Mouse (Mus musculus) retina, postnatal 7 days (tissue): ENCODE measurements at regions not wholly inside any gene's neighbourhood (a gene's known extent, or its start where the extent isn't known, plus 50 kb on each side); places are given as distances from the start of the nearest gene placed in this dataset.

Source experiments
- DNase-seq: peaks from one replicate; pipeline ENCODE4 v3.0.0-alpha.2; 2012; ENCODE audit warnings: low read depth, low spot score

DNA sequence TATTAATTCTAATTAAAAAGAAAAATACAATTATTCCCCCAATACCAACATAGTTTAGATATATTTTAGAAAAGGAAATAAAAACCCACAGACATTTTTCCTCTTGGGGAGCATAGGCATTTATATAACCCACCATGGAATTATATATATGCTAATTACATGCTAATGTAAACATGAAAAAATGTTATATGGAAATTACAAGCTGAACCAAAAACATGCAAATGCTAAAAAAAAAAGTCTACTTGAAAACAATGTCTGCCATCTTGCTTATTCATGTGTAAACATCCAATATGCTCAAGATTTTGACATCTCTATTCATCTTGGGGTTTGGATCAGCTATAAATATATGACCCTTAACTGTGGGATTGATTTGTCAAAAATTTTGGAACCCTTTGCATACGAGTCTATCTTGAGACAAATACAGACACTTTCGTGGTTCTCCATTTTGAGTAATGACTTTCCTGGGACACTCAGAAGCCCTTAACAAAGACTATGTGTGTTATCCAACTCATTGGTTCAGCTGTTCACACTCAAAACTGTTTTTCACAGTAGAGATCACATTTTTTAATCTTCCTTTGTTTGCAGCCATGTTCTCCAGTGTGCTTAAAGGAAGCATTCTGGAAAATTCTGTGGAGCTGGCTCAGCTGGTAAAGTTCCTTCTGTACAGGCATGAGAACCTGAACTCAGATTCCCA, 208.0 kb downstream of the Gm11361 start:
- no peak for DNase-seq

DNA sequence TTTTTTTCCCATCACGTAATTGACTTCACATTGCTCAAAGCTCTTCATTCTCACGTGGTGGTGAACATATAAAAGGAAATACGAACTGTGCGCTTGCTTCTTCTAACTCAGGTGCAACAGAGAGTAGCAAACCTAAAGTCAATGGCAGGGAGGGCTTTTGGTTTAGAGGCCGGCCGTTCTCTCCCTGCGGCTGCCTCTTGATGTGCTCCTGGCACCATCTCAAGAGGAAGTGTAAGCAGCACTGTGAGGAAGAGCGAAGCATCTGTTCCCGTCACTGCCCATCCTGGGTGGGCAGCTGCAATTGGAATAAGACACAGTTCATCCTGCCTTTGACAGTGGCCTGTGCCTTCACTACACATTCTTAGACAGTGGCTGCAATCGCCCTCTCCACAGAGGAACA, 204.0 kb downstream of the Gm11361 start:
- DNase-seq, result no peak

DNA sequence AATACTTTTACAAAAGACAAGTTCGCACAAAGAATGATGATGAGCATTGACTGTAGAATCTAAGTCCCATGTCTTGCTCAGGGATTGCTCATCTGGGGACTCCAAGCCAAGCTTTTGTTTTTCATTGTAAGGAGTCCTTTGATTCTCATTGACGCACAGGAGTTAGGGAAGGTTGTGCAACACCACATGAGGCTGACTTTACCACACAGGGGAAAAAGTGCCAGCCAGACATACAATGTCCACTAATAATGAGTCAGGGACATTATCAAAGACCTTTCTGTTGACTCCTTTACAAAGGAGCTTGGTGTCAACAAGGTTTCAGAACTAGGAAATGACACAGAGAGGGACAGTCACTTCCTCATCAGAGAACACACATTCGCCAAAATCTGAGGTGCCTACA, 200.1 kb downstream of the Gm11361 start:
- DNase-seq, result no peak

DNA sequence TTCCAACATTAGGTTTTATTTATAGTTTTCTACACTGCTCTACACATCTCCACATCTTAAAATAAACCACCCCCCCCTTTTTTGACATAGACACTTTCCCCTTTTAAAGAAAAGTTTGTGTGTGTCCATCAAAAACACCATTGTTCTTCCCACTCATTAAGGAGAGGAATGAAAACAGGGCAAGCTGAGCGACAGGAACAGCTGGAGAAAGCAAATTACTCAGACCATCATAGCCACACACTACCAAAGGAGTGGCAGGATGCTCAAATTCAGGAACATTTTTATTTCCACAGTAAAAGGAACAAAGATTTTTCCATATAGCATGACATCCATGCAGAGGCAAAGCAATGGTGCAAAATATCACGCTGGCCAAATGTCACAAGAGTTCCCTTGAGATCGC, 198.6 kb downstream of the Gm11361 start:
- DNase-seq, result no peak

DNA sequence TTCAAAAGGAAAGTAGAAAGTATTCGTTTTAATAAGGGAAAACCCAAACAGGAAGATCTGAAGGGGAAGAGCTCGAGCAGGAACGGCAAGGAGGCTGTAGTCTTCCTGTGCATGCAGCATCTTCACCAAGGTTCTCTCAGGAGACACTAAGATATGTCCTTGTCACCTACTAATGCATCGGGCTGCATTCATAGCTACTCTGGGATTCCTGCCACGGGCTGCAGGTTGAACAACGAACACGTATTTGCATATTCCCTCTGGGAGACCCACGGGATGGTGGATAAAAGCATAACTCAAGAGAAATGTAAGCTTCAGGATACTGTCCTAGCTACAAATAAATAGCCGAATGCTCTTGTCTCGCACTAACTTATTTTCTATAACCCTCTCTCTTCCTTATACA, 197.7 kb downstream of the Gm11361 start:
- no peak for DNase-seq

DNA sequence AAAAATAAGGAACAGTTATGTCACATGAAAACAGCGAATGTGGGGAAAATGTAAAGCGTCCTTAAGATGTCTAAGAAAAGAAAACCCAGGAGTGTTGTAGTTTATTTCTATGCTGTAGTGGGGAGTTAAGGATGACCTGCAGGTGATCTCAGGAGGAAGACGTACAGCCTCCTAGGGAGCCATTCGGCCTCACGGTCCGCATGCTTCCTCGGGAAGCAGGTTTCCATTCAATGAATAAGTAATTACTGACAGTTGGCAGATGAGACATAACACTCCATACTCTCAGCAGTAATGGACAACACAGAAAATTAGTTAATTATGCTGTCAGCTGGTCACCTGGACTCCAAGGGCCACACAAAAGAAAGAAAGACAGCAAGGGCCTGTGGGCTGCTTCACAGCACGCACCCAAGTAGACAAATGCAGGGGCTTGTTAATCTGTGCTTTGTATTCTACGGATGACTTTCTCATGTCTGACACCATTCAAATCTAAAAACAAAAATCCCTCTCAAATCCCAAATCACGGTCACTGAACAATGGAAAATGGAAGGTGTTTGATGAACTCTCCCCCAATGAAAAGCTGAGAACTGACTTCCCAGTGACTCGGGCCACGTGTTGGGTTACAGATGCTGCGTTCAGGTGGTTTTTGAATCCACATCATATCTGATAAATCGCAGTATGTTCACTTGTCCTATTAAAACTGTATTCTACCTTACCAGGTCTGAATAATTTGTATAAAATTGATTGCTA, 193.5 kb downstream of the Gm11361 start:
- no peak for DNase-seq

DNA sequence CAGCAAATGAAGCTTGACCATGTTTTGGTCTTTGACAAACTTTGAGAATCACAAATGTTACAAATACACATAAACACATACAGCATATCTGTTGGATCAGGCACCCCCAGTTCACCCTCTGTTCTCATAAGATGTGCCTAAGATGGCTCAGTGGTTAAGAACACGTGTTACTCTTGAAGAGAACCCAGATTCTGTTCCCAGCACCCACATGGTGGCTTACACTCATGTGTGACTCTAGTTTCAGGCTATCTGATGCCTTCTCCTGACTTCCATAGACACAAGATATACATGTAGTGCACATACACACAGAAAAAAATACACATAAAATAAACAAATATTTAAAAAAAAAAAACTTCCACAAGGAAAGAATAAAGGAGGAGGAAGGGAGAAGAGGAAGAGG, 191.7 kb downstream of the Gm11361 start:
- DNase-seq, result no peak

DNA sequence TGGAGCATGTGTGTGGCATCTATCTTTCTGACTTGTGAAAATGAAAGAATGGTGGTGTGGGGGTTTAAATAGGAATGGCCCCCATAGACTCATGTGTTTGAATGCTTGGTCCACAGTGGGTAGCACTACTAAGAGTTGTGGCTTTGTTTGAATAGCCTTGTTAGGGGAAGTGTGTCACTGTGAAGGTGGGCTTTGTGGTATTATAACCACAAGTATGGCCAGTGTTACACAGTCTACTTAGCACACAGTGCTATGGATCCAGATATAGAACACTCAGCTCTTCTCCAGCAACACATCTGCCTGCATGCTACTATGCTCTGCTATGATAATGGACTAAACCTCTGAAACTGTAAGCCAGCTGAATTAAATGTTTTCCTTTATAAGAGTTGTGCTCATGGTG, 184.9 kb downstream of the Gm11361 start:
- DNase-seq, result no peak

DNA sequence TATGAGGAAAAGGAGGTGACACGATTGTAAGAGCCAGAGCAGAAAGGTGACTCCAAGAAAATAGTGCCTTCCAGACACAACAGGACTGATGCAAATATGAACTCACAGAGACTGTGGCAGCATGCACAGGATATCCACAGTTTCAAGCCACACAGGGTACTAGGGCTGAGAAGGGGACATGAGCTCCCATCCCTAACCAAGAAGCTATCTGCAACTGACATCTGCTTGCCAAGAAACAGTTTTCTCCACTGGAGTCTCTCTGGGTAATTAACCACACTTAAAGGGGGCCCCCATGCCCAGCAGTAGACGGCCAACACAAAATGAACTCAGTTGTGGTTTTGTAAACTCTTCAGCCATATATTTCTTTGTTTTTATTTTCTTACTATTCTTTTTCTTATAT, 176.1 kb downstream of the Gm11361 start:
- no peak for DNase-seq

DNA sequence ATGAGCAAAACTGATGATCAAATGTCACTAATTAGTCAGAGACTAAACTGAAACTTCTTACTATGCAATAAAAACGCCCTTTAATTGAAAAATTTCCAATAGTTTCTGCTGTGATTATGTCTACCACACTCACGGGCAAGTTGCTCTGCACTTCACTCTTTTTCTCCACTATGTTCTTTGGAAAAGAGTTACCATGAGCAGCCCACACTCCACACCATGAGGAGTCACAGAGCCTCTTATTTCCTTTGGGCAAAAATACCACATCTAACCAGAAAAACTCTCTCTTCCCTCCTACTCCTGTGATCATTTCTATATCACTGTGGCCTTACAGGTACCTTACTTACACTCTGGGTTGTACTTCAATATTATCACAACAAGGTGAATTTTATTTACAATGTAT, 174.7 kb downstream of the Gm11361 start:
- no peak for DNase-seq

DNA sequence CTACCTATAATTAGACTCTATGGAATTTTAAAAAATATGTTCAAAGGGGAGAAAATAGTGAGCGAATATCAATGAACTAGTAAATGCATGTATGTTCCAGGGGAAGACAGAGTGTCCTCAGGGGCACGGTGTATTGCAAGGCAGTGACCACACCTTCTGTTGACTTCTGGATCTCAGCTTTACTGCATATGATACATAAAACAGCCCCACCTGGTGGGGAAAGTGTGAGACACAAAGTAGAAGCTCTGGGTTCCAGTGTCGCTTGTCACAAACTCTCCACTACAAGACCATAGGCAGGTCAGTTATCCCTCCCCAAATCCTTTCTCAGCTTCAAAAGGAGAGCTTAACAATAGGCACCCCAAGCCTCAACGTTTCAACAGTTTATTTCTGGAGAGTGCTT, 168.8 kb downstream of the Gm11361 start:
- no peak for DNase-seq

DNA sequence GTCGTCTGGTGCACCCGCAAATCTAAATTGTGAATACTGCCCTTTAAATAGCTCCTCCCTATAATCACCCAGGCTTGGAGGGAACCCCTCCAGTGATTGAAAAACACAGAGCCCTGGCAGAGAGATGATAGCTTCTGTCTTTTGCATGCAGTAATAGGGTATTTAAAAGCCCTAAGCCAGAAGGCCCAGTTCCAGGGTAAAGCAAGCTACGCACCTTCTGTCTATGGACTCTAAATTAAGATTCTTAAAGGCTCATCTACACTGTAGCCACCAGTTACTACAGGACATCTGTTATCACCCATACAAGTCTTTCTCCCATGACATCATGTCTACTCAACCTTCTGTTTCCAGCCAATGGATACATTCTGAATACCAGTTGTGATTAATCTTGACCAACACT, 167.8 kb downstream of the Gm11361 start:
- DNase-seq, result no peak

DNA sequence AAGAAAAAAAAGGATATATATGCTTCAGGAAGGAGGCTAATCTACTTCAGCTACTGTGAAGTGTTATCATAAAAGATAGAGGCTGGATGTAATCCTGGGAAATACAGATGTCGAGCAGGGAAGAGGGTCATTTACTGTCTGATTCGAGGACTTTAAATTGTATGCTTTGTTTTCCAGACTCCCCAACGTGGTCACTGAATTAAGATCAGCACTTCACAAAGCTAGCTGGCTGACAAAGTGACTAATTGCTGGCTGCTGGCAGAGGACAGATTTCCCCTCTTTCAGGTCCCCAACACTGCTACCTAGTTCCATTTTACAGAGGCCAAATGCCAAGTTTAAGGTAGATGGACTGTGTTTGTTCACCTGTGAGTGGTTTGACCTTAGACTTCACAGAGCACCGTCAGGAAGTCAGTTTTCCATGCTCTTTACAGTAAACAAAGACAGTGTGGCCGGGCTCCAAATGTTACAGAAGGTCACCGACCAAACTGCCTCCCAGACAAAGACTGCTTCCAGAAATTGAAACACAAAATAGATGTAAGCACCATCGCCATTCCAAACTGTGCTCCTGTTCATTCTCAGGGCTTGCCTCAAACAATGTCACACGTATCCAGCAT, 167.2 kb downstream of the Gm11361 start:
- DNase-seq, result no peak

DNA sequence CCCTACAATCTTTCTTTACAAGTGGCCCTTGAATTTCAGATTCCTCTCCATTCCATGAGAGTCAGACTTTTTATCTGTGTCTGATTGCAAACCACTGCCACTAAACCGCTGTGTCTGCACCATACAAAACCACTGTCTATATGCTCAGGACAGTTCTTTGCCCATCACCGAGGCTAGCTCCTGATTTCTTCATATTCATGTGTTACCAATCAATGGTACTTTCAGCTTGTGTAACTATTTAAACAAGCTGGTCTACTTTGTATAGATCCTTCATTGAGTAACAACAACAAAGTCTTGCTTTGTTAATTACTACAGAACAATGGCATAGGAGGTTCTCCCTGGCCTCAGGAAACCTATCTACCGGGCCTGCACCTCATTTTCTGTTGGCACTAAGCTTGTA, 164.0 kb downstream of the Gm11361 start:
- DNase-seq, result no peak

DNA sequence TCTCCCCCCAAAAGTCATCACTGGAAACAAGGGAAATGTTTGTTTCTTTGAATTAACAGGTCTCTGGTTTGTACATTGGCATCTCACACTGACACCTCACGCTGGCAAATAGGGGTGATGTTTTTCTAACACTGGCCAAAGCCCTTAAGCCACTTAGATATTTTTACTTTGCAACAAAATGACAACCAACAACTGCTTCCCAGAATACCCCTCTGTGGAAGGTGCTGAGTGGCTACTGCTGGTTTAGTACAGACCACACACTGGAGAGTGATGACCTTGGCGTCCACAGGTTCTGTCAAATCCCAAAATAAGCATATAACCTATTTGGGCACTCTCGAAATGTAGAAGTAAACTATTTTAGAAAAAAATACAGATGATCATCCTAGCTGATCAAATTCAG, 163.3 kb downstream of the Gm11361 start:
- no peak for DNase-seq

DNA sequence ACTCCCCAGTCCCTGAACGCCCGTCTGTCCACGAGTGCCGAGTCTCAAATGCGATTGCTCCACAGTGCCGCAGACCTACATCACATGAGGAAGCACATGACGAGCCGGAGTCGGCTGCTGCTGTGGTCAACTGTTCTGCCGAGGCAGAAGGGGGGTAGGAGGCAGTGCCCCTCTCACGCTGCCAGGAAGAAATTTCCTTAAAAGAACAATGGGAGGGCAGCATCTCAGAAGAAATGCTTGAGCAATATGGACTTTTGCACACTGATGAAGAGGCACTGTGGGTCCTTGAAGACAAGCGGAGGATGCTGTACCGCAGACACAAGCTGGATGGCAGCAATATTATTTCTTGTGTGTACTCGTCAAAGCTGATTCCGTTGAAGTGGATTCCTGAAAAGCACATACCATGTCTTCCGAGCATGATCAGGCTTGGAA, 162.6 kb downstream of the Gm11361 start:
- DNase-seq, result peak; percentile 31

DNA sequence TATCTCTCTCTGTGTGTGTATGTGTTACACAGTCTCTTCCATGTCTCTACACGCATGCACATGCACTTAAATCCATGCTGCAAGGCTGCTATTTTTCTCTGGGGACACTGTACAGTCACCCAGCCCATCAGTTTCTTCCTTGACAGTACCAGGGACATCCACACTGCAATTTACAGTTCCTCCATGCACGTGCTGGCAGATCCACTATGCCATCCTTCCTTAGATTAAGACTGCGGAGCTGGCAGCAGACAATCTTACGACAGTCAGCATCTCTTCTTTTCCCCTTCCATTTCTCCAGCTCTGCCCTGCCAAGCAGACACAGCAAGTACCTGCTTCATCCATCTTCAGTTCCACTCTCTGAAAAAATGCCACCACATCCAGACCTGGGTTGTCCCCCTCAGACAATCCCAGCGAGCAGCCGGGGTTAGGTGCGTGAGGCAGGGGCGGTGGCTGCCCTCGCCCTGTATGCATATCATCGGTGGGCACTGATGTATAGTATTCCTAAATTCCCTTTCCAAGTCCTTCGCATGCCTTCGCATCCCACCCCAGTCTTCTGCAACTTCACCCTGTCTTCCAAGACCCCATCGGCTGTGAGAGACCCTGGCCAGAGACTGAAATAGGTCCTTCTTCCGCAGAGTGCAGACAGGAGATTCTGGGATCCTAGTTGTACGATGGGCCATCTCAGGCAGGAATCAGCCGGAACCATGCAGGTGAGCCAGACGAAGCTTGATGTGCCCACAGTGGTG, 161.8 kb downstream of the Gm11361 start:
- DNase-seq, result no peak

DNA sequence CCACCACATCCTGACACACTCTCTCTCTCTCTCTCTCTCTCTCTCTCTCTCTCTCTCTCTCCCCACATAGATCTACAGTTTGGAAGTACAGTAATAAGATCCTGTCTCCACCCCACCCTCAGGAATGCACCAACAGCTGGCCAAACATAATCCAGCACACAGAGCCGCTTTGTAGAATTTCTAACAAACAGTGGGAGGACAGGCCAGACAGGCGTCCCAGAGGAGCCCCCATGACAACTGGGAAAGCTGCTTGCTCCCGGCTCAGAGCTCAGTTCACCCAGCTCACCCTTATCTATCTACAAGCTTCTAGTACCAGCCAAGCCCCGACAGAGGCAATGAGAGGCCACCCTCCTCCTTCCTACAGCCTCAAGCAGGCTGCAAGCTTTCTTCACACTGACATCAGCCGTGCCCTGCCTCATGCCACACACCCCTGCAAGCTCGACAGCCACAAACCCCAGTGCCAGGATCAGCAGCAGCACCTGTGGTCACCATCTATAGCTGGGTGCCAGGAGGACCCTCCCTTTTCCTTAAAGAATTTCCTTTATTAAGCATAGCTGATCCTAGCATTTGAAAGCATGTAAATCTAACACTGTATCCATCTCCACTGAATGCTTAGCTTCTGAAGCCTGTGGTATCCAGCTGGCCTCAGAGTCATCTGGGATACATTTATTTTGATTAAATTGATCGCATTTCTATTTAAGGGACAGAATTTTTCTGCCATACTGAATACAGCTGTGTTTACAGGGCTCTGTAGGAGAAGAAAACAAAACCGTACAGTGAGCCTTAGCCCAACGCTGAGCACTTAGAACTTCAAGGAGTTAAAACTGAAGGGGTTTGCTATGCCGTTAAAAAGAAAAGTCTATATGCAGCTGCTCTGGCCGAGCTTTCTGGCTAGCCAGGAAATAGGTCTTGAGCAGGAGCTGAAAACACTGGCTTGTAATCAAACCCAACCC, 160.9 kb downstream of the Gm11361 start:
- peak; percentile 39 for DNase-seq

DNA sequence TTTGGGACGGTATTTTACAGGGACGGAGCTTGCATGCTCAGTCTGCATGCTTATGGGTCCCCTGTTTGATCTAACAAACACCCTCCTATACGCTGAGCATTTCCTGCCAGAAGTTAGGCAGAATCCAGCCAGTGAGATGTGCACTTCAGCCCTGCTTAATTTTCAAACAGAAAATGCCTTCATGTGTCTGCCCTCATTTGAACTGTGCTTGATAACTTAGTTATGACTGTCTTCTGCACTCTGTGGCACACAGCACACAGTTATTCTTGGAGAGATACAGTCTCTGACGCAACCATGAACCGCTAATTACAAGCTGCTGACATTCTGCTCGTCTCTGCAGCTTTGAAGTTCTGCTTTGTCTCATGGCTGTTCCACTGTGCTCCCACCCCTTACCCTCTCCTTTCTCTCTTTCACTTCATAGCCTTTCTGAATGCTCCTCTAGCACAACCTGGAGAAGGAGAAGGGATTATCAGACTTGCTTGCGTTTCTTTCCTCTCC, 160.2 kb downstream of the Gm11361 start:
- no peak for DNase-seq

DNA sequence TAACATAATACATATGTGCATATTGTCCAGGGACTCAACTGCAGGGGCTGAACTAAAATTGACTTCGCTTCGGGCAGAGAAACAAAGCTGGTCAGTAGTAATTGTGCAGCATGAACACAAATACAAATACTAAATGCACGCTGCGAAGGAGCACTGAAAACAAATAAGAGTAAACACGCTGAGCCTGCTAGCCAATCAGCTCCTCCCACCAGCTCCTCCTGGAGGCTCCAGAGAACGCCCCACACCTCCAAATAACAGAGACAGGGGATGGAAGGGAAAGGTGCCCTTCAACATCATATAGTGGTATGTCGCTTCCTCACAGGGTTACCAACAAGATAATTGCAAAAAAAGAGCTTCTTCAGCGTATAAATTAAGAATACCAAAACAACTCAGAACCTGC, 159.6 kb downstream of the Gm11361 start:
- DNase-seq, result peak; percentile 28

DNA sequence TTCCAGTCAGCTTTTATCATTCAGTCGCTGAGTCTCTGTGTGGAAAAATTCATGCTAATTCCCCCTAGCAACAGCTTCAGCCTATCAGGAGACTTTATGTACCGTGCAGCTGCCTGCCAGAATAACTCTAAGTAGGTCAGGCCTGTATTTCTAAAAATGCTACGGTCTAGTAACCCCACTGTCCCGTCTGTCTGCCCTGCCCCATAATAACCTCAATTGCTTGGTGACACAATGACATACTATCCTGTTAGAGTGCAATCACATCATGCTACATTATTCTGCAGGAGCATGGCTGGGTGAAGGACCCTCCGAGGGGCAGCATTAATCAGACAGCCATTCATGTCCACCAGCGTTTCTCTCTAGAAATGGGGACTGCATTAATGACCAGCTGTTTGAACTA, 158.9 kb downstream of the Gm11361 start:
- DNase-seq, result peak; percentile 61
